Mouse (Mus musculus) retina, adult 2 months (tissue): ENCODE results near the gene Pdk1.
"Not testable (repeated sequence)": the region's sequence is repeated elsewhere in the genome, so short reads cannot be mapped to it uniquely, and the experiment has no call there.

Experiments
- DNase-seq: peaks from one replicate; pipeline ENCODE4 v3.0.0-alpha.2; 2012; ENCODE audit warnings: low read depth, low spot score

Gene Pdk1

GRCm38 (mm10) chr2:71874422-71874821, 1.4 kb downstream of the Pdk1 start:
- no peak for DNase-seq

GRCm38 (mm10) chr2:71874836-71875235, 1.8 kb downstream of the Pdk1 start:
- no peak for DNase-seq

- no peak for DNase-seq
Observed at GRCm38 (mm10) chr2:71877865-71878264, 4.8 kb downstream of the Pdk1 start.

- no peak for DNase-seq
Observed at GRCm38 (mm10) chr2:71878441-71878840, 5.4 kb downstream of the Pdk1 start.

GRCm38 (mm10) chr2:71878943-71879342, 5.9 kb downstream of the Pdk1 start:
- DNase-seq = no peak

- no peak for DNase-seq
Observed at GRCm38 (mm10) chr2:71882914-71883651, 10.1 kb downstream of the Pdk1 start.

GRCm38 (mm10) chr2:71887269-71887668, 14.2 kb downstream of the Pdk1 start:
- no peak for DNase-seq

GRCm38 (mm10) chr2:71888437-71888836, 15.4 kb downstream of the Pdk1 start:
- DNase-seq = no peak

GRCm38 (mm10) chr2:71891536-71891935, 18.5 kb downstream of the Pdk1 start:
- DNase-seq = no peak

GRCm38 (mm10) chr2:71892741-71893349, 19.8 kb downstream of the Pdk1 start:
- no peak for DNase-seq

GRCm38 (mm10) chr2:71895596-71896286, 22.7 kb downstream of the Pdk1 start:
- DNase-seq = no peak

GRCm38 (mm10) chr2:71897420-71897819, 24.4 kb downstream of the Pdk1 start:
- no peak for DNase-seq

GRCm38 (mm10) chr2:71898335-71898856, 25.4 kb downstream of the Pdk1 start:
- no peak for DNase-seq

GRCm38 (mm10) chr2:71899886-71900285, 26.9 kb downstream of the Pdk1 start:
- DNase-seq = no peak

GRCm38 (mm10) chr2:71905154-71905553, 32.1 kb downstream of the Pdk1 start:
- no peak for DNase-seq

- DNase-seq = not testable (repeated sequence)
Observed at GRCm38 (mm10) chr2:71906356-71906755, 33.3 kb downstream of the Pdk1 start.

- no peak for DNase-seq
Observed at GRCm38 (mm10) chr2:71913911-71914310, 40.9 kb downstream of the Pdk1 start.

GRCm38 (mm10) chr2:71919227-71919647, 46.2 kb downstream of the Pdk1 start:
- no peak for DNase-seq

- not testable (repeated sequence) for DNase-seq
Observed at GRCm38 (mm10) chr2:71924931-71925330, 51.9 kb downstream of the Pdk1 start.

GRCm38 (mm10) chr2:71934046-71934445, 61.0 kb downstream of the Pdk1 start:
- no peak for DNase-seq

- no peak for DNase-seq
Observed at GRCm38 (mm10) chr2:71936711-71937110, 63.7 kb downstream of the Pdk1 start.

GRCm38 (mm10) chr2:71937649-71938308, 64.8 kb downstream of the Pdk1 start:
- DNase-seq = no peak
